In the genomic region with DNA sequence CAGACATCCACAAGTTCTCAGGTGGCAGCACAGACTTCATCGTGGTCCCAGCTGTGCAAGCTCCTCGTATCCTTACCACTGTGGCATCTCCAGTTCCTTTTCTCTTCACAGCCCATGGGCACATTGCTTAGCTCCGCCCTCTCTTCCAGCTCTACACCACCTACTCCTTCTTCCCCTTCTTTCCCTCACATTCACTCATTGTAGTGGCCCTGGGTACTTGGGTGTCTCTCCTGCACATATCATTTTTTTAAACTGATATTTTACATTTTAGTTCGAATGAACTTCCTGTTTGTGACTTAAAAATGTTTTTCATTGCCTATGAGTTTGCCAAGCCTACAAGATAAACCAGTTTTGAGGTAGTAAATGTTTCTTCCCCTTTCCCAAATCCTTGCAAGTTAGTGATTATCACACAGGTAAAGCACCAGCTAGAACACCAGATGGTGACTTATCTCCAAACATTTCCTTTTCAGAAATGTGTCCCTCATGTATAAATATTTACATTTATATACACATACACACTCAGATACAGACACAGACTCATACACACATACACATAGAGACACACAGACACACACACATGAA, we compare ENCODE assay signal across 30 mouse cellular contexts. TPM values are rescaled to one million over a fixed set of nuclear protein-coding genes. Genes with fewer than 3 reads are reported as not detected.
"Had no signal": no experiment of that assay in that cellular context is flagged by ENCODE, and none has a peak within 500 bp of the region (broad histone marks: within the 10 kb centered on the region; RNA-seq: fewer than 3 reads in every experiment).

No protein-coding gene starts in this region.

- H3K36me3 ChIP-seq: liver, embryonic 13.5 days; midbrain, embryonic 12.5 days; midbrain, embryonic 15.5 days; neural tube, embryonic 12.5 days; neural tube, embryonic 15.5 days had no signal

- H3K9me3 ChIP-seq: liver, embryonic 13.5 days; midbrain, embryonic 12.5 days; midbrain, embryonic 15.5 days; neural tube, embryonic 12.5 days; neural tube, embryonic 15.5 days had no signal

- H3K4me3 ChIP-seq: liver, embryonic 13.5 days; midbrain, embryonic 12.5 days; midbrain, embryonic 15.5 days; neural tube, embryonic 12.5 days; neural tube, embryonic 15.5 days had no signal

- H3K4me1 ChIP-seq: midbrain, embryonic 15.5 days; neural tube, embryonic 12.5 days had no signal

- ATAC-seq: midbrain, embryonic 15.5 days had no signal

- DNase-seq: kidney, adult 2 months; kidney, postnatal 10 days; kidney, postnatal 36 days; liver, embryonic 13.5 days; lung, adult 2 months; lung, postnatal 14 days; lung, postnatal 4 days; right cerebral cortex, adult 18-20 months; right cerebral cortex, postnatal 14 days; right cerebral cortex, postnatal 4 days; thymus, adult 2 months; thymus, postnatal 14 days; thymus, postnatal 4 days had no signal

- H3K4me2 ChIP-seq: liver, embryonic 13.5 days; midbrain, embryonic 12.5 days; midbrain, embryonic 15.5 days; neural tube, embryonic 12.5 days; neural tube, embryonic 15.5 days had no signal

- H3K27me3 ChIP-seq: liver, embryonic 13.5 days; midbrain, embryonic 12.5 days; midbrain, embryonic 15.5 days; neural tube, embryonic 12.5 days; neural tube, embryonic 15.5 days had no signal

- H3K27ac ChIP-seq: liver, embryonic 13.5 days; midbrain, embryonic 12.5 days; midbrain, embryonic 15.5 days; neural tube, embryonic 12.5 days; neural tube, embryonic 15.5 days; stomach, postnatal 0 days had no signal

- H3K9ac ChIP-seq: liver, embryonic 13.5 days; midbrain, embryonic 12.5 days; midbrain, embryonic 15.5 days; neural tube, embryonic 12.5 days; neural tube, embryonic 15.5 days had no signal

RNA-seq across cellular contexts. Expression of gene Prss39, which starts 7.9 kb away (rescaled TPM):
- total RNA-seq: layer of hippocampus, adult 18-20 months; layer of hippocampus, postnatal 14 days; left cerebral cortex, adult 8-10 months; left cerebral cortex, postnatal 14 days; liver, adult 2 months had no signal
- polyA plus RNA-seq: kidney, embryonic 14.5 days; limb, embryonic 11.5 days; limb, embryonic 14.5 days; liver, adult 2 months; liver, embryonic 13.5 days; liver, embryonic 16.5 days; lung, embryonic 16.5 days; midbrain, embryonic 12.5 days; midbrain, embryonic 15.5 days; neural tube, embryonic 12.5 days; neural tube, embryonic 15.5 days; stomach, embryonic 14.5 days; stomach, postnatal 0 days had no signal

RNA-seq across cellular contexts. Expression of gene Cfc1, which starts 29.4 kb away (rescaled TPM):
- total RNA-seq: layer of hippocampus, adult 18-20 months; layer of hippocampus, postnatal 14 days; left cerebral cortex, adult 8-10 months; left cerebral cortex, postnatal 14 days; liver, adult 2 months; megakaryocyte-erythroid progenitor cell, adult 5-6 weeks had no signal
- polyA plus RNA-seq: kidney, adult 2 months; kidney, embryonic 14.5 days; limb, embryonic 11.5 days; liver, adult 2 months; liver, embryonic 13.5 days; liver, embryonic 16.5 days; lung, adult 2 months; lung, embryonic 16.5 days; midbrain, embryonic 12.5 days; neural tube, embryonic 12.5 days; thymus, adult 2 months had no signal

RNA-seq across cellular contexts. Expression of gene Prss40, which starts 54.7 kb away (rescaled TPM):
- total RNA-seq: layer of hippocampus, adult 18-20 months; layer of hippocampus, postnatal 14 days; left cerebral cortex, adult 8-10 months; left cerebral cortex, postnatal 14 days; liver, adult 2 months; megakaryocyte-erythroid progenitor cell, adult 5-6 weeks had no signal
- polyA plus RNA-seq: kidney, adult 2 months; kidney, embryonic 14.5 days; limb, embryonic 11.5 days; limb, embryonic 14.5 days; liver, adult 2 months; liver, embryonic 13.5 days; liver, embryonic 16.5 days; lung, adult 2 months; lung, embryonic 16.5 days; midbrain, embryonic 12.5 days; neural tube, embryonic 12.5 days; neural tube, embryonic 15.5 days; stomach, embryonic 14.5 days; thymus, adult 2 months had no signal
